Mouse (Mus musculus) heart, adult 2 months (tissue): ENCODE results near the gene Dyrk3.

Experiments
- CTCF ChIP-seq: fragments of 200-600 bp; IDR thresholded peaks from 2 replicates; pipeline ENCODE4 v1.8.1; 2022; ENCODE audit warnings: antibody characterized with exemption, mild to moderate bottlenecking, moderate library complexity
- POLR2A ChIP-seq: fragments of 200-500 bp; IDR thresholded peaks from 2 replicates; pipeline ENCODE4 v1.6.1; 2011; ENCODE audit warnings: mild to moderate bottlenecking, low read depth, low read length, control low read depth; ENCODE audit not compliant: insufficient read depth

DNA sequence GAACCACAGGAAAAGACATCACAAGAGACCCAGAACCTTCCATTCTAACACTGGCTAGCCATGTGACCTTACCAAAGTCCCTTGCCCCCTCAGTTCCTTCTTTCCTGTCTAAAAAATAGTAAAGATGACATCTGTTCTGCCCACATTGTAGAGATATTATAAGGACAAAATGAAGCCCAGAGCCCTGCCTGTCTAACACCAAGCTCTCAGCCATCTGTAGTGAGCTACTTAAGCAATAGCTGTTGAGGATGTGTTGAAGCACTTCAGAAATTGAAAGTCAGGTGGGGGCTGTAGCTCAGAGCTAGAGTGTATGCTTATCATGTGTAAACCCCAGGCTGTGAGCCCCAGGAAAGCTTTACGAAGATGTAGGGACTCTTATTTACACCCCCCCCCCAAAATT, 37.3 kb downstream of the Dyrk3 start:
- TF ChIP-seq POLR2A = no peak
- no peak for TF ChIP-seq CTCF
